Mouse (Mus musculus): ENCODE data around the gene Gm19684. TPM values are rescaled to one million over a fixed set of nuclear protein-coding genes. Genes with fewer than 3 reads are reported as not detected.
A peak's percentile ranks its signal among the peaks of the same experiment; 100 is the strongest.
"Not testable (repeated sequence)": the region's sequence is repeated elsewhere in the genome, so short reads cannot be mapped to it uniquely, and the experiment has no call there.

Gm19684 gene
- polyA plus RNA-seq, 1 experiment from 2014 or later: not detected

GRCm38 (mm10) chr17:36093936-36094335 is 27.5 kb upstream of the Gm19684 start:
- Histone ChIP-seq H3K27ac (ENCODE audit: low read length) (no peak overlapping the region), H3K9me3 (ENCODE audit: low read length) (no peaks in the 10 kb centered on the region), H3K27me3 (replicated peaks; ENCODE audit: insufficient read depth, low read length) (no peaks in the 10 kb centered on the region), H3K4me3 (ENCODE audit: low read depth, low read length) (no peak overlapping the region), H3K4me1 (ENCODE audit: insufficient read depth, low read depth, low read length) (no peaks in the 10 kb centered on the region), H3K4me2 (replicated peaks; ENCODE audit: low read depth, low read length) (no peak overlapping the region), H3K36me3 (ENCODE audit: insufficient read depth, low read length) (no peaks in the 10 kb centered on the region), H3K9ac (replicated peaks; ENCODE audit: low read depth) (no peak overlapping the region)
- no peak for DNase-seq (ENCODE audit: low spot score)
- ATAC-seq: no peak
- WGBS: 17% methylated on average over 3 of the region's 3 CpGs
- TF ChIP-seq CTCF (IDR thresholded peaks at IDR 0.05): no peak
- no peak for TF ChIP-seq EP300 (IDR thresholded peaks at IDR 0.05)

DNA sequence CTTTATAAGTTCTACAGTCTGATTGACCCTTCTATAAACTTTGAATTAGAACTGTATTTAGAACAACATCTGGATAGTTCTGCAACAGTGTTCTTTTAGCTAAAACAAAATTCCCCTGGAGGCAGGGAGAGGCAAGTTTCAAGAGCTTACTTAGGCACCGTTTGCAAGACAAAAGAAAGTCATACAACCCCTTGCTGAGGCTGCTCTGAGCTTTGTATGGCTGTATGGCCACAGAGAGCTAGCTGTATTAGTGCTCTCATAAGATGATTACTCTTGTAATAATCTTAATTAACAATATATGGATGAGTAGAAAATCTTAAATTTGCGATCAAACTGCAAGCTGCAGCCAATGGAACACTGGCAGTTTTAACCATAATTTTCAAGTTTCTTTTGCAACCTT is 21.9 kb upstream of the Gm19684 start:
- H3K9me3 ChIP-seq (ENCODE audit: low read length); DNase-seq (ENCODE audit: low spot score); H3K36me3 ChIP-seq (ENCODE audit: insufficient read depth, low read length); H3K27ac ChIP-seq (ENCODE audit: low read length); H3K4me1 ChIP-seq (ENCODE audit: insufficient read depth, low read depth, low read length); H3K4me2 ChIP-seq (replicated peaks; ENCODE audit: low read depth, low read length); H3K4me3 ChIP-seq (ENCODE audit: low read depth, low read length); H3K27me3 ChIP-seq (replicated peaks; ENCODE audit: insufficient read depth, low read length); ATAC-seq; H3K9ac ChIP-seq (replicated peaks; ENCODE audit: low read depth): not testable (repeated sequence)
- 66% methylated on average over 2 of the region's 2 CpGs for WGBS

DNA sequence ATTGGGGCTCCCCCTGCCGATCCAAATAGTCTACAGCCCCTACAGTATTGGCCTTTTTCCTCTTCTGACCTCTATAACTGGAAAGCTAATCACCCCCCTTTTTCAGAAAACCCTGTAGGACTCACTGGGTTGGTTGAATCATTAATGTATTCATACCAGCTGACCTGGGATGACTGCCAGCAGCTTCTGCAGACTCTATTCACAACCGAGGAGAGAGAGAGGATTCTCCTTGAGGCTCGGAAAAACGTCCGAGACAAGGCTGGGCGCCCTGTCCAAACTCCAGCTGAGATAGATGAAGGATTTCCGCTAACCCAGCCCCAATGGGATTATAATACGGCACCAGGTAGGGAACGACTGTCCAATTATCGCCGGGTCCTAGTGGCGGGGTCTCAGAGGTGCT is 19.4 kb upstream of the Gm19684 start:
- H3K4me1 ChIP-seq (ENCODE audit: insufficient read depth, low read depth, low read length); H3K9me3 ChIP-seq (ENCODE audit: low read length); H3K4me2 ChIP-seq (replicated peaks; ENCODE audit: low read depth, low read length); H3K4me3 ChIP-seq (ENCODE audit: low read depth, low read length); H3K36me3 ChIP-seq (ENCODE audit: insufficient read depth, low read length); H3K27ac ChIP-seq (ENCODE audit: low read length); ATAC-seq; DNase-seq (ENCODE audit: low spot score); H3K27me3 ChIP-seq (replicated peaks; ENCODE audit: insufficient read depth, low read length); H3K9ac ChIP-seq (replicated peaks; ENCODE audit: low read depth): not testable (repeated sequence)
- WGBS: 80% methylated on average over 11 of the region's 12 CpGs

DNA sequence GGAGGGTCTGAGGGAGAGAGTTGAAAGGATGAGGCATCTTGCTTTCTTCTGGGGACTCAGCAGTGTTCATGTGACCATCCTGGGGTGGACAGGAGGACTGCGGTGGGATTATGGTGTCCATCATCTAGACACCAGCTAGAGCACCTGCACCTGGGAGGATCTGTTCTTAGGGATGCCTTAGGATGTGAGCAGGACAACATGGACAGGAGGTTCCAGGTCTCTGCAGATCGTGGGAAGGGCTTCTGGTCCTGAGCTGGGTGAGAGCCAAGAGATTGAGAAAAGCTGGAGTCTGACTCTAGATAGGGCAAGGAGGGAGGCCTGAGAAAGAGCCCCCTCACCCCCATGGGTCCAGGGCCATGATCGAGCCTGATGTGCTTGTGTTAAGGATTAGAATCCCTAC is 11.3 kb upstream of the Gm19684 start:
- H3K27me3 ChIP-seq (replicated peaks; ENCODE audit: insufficient read depth, low read length); H3K36me3 ChIP-seq (ENCODE audit: insufficient read depth, low read length); H3K4me3 ChIP-seq (ENCODE audit: low read depth, low read length); H3K4me2 ChIP-seq (replicated peaks; ENCODE audit: low read depth, low read length); H3K27ac ChIP-seq (ENCODE audit: low read length); ATAC-seq; H3K9ac ChIP-seq (replicated peaks; ENCODE audit: low read depth); DNase-seq (ENCODE audit: low spot score); H3K4me1 ChIP-seq (ENCODE audit: insufficient read depth, low read depth, low read length); H3K9me3 ChIP-seq (ENCODE audit: low read length): not testable (repeated sequence)
- 49% methylated on average over 3 of the region's 3 CpGs for WGBS

- not testable (repeated sequence) for H3K9ac ChIP-seq (replicated peaks; ENCODE audit: low read depth); H3K27me3 ChIP-seq (replicated peaks; ENCODE audit: insufficient read depth, low read length); H3K27ac ChIP-seq (ENCODE audit: low read length); H3K4me1 ChIP-seq (ENCODE audit: insufficient read depth, low read depth, low read length); DNase-seq (ENCODE audit: low spot score); H3K36me3 ChIP-seq (ENCODE audit: insufficient read depth, low read length); H3K9me3 ChIP-seq (ENCODE audit: low read length)
- Histone ChIP-seq H3K4me3 (ENCODE audit: low read depth, low read length) (peak overlapping the region; percentile 27; the same call in 1 of the 2 replicates), H3K4me2 (replicated peaks; ENCODE audit: low read depth, low read length) (peak overlapping the region; percentile 64)
- under 1% methylated on average over 56 of the region's 57 CpGs for WGBS
- peak; percentile 84 for ATAC-seq
- TF ChIP-seq CTCF (IDR thresholded peaks at IDR 0.05): peak; percentile 43
These were observed 10.6 kb upstream of the Gm19684 start for GRCm38 (mm10) chr17:36110641-36111509.

- H3K27ac ChIP-seq (ENCODE audit: low read length); H3K9ac ChIP-seq (replicated peaks; ENCODE audit: low read depth); H3K4me1 ChIP-seq (ENCODE audit: insufficient read depth, low read depth, low read length); H3K27me3 ChIP-seq (replicated peaks; ENCODE audit: insufficient read depth, low read length); H3K36me3 ChIP-seq (ENCODE audit: insufficient read depth, low read length); H3K9me3 ChIP-seq (ENCODE audit: low read length): not testable (repeated sequence)
- 2% methylated on average over 9 of the region's 10 CpGs for WGBS
- peak; percentile 46; the same call in 1 of the 2 replicates for ATAC-seq
- peak overlapping the region; percentile 64 for H3K4me2 ChIP-seq (replicated peaks; ENCODE audit: low read depth, low read length)
- DNase-seq (ENCODE audit: low spot score): peak; percentile 59
- peak overlapping the region; percentile 27; the same call in 1 of the 2 replicates for H3K4me3 ChIP-seq (ENCODE audit: low read depth, low read length)
These were observed 10.0 kb upstream of the Gm19684 start for GRCm38 (mm10) chr17:36111510-36111868.
